Mouse (Mus musculus): ENCODE data around the gene Rnf212. TPM values are rescaled to one million over a fixed set of nuclear protein-coding genes. Genes with fewer than 3 reads are reported as not detected.

Gene Rnf212
- polyA plus RNA-seq (2017; shearing (Covaris generic)), result not detected

GRCm38 (mm10) chr5:108774630-108775306 is at the start of gene Rnf212:
TSS of gene Rnf212 (minus strand) at chr5:108774982.

DNA sequence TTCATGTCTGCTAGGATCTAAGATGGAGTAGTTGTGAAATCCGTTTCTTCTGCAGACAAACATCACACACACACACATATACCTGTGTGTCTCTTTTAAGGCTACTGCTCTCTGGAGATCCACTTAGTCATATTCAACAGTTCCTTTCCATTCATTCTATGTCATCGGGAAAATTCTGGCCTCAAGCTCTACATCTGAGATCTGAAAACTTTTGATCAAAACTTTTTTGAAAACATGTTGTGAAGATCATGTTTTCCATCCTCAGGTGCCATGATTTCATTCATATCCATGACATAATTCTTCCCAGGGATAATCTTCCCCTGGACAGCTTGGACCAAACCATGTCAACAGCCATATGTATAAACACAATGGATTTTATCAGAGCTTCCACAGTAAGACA is 34.0 kb upstream of the Rnf212 start, which contains the start of gene Vmn2r8:
Gene Vmn2r8 (minus strand): TSS at position 101 of the 400 bp plus-strand sequence.

GRCm38 (mm10) chr5:108795263-108795662 is 20.5 kb upstream of the Rnf212 start, which contains the start of gene Tmed11:
TSS of gene Tmed11 (minus strand) at chr5:108795363.

DNA sequence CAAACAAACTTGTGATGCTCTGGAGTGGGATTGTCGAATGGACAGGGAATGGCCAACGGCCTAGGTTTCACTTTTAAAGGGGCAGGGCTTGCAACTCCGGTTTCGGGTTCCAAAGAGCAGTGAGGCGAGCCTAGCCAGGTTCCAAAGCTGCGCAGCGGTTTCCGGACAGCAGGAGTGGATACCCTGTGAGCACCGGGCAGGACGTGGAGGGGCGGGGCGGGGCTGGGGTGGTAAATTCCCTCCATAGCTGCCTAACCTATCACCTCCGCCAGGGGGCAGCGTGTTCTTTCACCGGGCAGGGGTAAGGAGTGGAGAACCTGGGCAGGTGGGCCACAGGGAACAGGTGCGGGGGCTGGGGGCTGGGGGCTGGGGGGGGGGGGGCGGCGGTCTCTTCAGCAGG is 82.5 kb downstream of the Rnf212 start, which contains the start of gene Fgfrl1:
Gene Fgfrl1 (plus strand): TSS at position 112 of the 400 bp plus-strand sequence.

Other genes starting within 250 kb of the Rnf212 start
- gene Cplx1, start 225.0 kb downstream of the Rnf212 start, polyA plus RNA-seq (2017; shearing (Covaris generic)), result not detected
- gene Gak, start 145.2 kb downstream of the Rnf212 start, polyA plus RNA-seq (2017; shearing (Covaris generic)), result 168 TPM
- 25.3 TPM for gene Tmem175, start 145.2 kb downstream of the Rnf212 start, polyA plus RNA-seq (2017; shearing (Covaris generic))
- 27.1 TPM for gene Idua, start 114.7 kb downstream of the Rnf212 start, polyA plus RNA-seq (2017; shearing (Covaris generic))
- gene Dgkq, start 105.3 kb downstream of the Rnf212 start, polyA plus RNA-seq (2017; shearing (Covaris generic)), result 14.6 TPM
- 0.10 TPM for gene Slc26a1, start 99.4 kb downstream of the Rnf212 start, polyA plus RNA-seq (2017; shearing (Covaris generic))
- 2.3 TPM for gene Fgfrl1, start 82.6 kb downstream of the Rnf212 start, polyA plus RNA-seq (2017; shearing (Covaris generic))
- not detected for gene Tmed11, start 20.4 kb upstream of the Rnf212 start, polyA plus RNA-seq (2017; shearing (Covaris generic))
- gene Vmn2r8, start 33.9 kb upstream of the Rnf212 start, polyA plus RNA-seq (2017; shearing (Covaris generic)), result not detected
- not detected for gene Vmn2r9, start 77.6 kb upstream of the Rnf212 start, polyA plus RNA-seq (2017; shearing (Covaris generic))
- 0.06 TPM for gene Vmn2r10, start 231.5 kb upstream of the Rnf212 start, polyA plus RNA-seq (2017; shearing (Covaris generic))